Mouse (Mus musculus): ENCODE results near the gene Cpsf6. TPM values are rescaled to one million over a fixed set of nuclear protein-coding genes. Genes with fewer than 3 reads are reported as not detected.
"Not testable (repeated sequence)": the region's sequence is repeated elsewhere in the genome, so short reads cannot be mapped to it uniquely, and the experiment has no call there.

Cpsf6 gene
- polyA plus RNA-seq, 1 experiment from 2014 or later, result 223 TPM

DNA sequence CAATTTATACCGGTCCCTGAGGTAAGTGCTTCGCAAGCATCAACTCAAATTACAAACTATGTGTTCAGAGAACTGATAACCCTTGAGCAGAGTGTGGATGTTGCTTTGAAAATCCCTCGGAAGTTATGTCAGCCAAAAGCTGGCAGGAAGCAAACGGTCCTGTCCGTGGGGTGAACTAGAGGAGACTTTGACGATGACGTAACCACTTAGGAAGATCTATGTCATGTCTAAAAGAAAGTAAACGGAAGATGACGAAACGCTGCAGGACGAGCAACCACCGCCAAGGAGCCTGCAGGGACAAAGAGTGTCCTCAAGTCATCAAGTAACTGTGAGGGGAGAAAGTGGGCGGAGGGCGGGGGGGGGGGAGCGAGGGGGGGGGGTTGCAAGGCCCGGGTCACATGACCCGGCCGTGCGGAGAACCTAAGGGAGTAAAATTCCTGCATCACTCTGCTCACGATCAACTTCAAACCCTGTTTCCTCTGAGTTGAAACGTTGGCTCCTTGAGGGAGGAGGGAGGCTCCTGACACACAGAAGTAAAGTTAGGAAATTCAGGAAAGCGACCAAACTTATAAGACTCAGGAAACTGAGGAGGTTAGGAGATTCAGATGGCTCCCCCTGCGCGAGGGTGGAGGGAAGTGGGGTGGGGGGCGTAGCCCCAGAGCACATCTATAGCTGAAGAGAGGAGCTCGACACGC is 13.5 kb upstream of the Cpsf6 start:
- Histone ChIP-seq H3K27me3 (replicated peaks; ENCODE audit: low read depth, poor library complexity, severe bottlenecking) (peaks cover 17% of the 10 kb centered on the region), H3K9me3 (no peaks in the 10 kb centered on the region), H3K4me1 (peaks cover 27% of the 10 kb centered on the region), H3K36me3 (replicated peaks) (no peaks in the 10 kb centered on the region), H3K27ac (replicated peaks) (peak overlapping the region; percentile 65), H3K4me3 (peak overlapping the region; percentile 61)
- 4% methylated on average over 27 of the region's 27 CpGs for WGBS
- DNase-seq (ENCODE audit: low spot score), result peak; percentile 68

DNA sequence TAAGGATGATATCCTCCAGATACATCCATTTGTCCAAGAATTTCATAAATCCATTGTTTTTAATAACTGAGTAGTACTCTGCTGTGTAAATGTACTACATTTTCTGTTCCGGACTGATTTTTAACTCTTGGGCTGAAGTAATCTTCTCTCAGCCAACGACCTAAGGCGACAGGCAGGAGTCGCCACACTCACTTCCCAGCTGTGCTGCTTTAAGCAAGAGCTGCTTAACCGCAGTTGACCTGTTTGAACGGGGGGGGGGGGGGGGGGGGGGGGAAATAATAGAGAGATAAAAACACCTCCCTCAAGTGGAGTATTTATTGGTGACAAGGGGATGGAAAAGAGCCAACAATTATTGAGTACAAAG is 13.0 kb upstream of the Cpsf6 start:
- DNase-seq (ENCODE audit: low spot score), result no peak
- H3K36me3 ChIP-seq (replicated peaks), result no peaks in the 10 kb centered on the region
- H3K4me3 ChIP-seq, result peak overlapping the region; percentile 61
- H3K4me1 ChIP-seq, result peaks cover 23% of the 10 kb centered on the region
- H3K9me3 ChIP-seq, result no peaks in the 10 kb centered on the region
- H3K27ac ChIP-seq (replicated peaks), result 0 out of 2 replicates have a peak overlapping the region, but pooled peaks have one; percentile 65
- WGBS, result 10% methylated on average over 6 of the region's 6 CpGs
- H3K27me3 ChIP-seq (replicated peaks; ENCODE audit: low read depth, poor library complexity, severe bottlenecking), result peaks cover 17% of the 10 kb centered on the region

DNA sequence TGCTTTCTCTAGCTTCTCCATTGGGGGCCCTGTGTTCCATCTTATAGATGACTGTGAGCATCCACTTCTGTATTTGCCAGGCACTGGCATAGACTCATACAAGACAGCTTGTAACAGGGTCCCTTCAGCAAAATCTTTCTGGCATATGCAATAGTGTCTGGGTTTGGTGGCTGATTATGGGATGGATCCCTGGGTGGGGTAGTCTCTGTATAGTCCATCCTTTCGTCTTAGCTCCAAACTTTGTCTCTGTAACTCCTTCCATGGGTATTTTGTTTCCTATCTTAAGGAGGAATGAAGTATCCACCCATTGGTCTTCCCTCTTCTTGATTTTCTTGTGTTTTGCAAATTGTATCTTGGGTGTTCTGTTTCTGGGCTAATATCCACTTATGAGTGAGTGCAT is 12.6 kb upstream of the Cpsf6 start:
- H3K27me3 ChIP-seq (replicated peaks; ENCODE audit: low read depth, poor library complexity, severe bottlenecking), result peaks cover 17% of the 10 kb centered on the region
- not testable (repeated sequence) for H3K27ac ChIP-seq (replicated peaks); H3K36me3 ChIP-seq (replicated peaks); DNase-seq (ENCODE audit: low spot score); H3K9me3 ChIP-seq; H3K4me3 ChIP-seq
- 97% methylated on average over 1 of the region's 1 CpGs for WGBS
- H3K4me1 ChIP-seq, result peaks cover 23% of the 10 kb centered on the region

DNA sequence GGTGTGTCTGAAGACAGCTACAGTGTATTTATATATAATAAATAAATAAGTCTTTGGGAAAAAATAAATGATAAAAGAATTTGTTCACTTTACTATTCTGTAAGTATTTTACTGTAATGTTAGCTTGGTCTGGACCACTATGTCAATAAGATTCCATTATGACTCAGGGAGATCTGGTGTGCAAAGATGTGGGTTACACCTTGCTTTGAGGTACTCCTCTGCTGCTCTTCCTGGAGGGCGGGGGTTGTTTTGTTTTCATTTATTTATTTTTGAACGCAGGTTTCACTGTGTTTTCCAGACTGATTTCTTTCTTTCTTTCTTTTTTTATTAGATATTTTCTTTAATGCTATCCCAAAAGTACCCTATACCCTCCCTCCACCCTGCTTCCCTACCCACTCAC is 12.0 kb upstream of the Cpsf6 start:
- no peak overlapping the region for H3K4me3 ChIP-seq
- DNase-seq (ENCODE audit: low spot score), result no peak
- H3K36me3 ChIP-seq (replicated peaks), result no peaks in the 10 kb centered on the region
- 95% methylated on average over 2 of the region's 2 CpGs for WGBS
- H3K27me3 ChIP-seq (replicated peaks; ENCODE audit: low read depth, poor library complexity, severe bottlenecking), result peaks cover 17% of the 10 kb centered on the region
- no peak overlapping the region for H3K27ac ChIP-seq (replicated peaks)
- H3K4me1 ChIP-seq, result peaks cover 19% of the 10 kb centered on the region
- H3K9me3 ChIP-seq, result no peaks in the 10 kb centered on the region

DNA sequence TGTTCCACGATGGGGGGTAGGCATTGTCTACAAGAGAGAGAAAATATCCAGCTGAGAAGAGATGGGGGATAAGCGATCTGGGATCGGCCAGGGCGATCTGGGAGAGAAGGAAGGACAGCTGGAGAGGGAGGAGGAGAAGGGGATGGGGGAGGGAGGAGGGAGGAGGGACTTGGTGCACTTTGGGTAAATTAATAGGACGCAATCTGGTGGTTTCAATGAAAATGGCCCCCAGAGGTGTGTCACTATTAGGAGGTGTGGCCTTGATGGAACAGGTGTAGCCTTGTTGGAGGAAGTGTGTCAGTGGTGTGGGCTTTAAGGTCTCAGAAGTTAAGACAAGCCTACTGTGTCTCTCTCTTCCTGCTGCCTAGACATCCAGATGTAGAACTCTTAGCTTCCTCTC is 11.2 kb upstream of the Cpsf6 start:
- Histone ChIP-seq H3K27me3 (replicated peaks; ENCODE audit: low read depth, poor library complexity, severe bottlenecking) (peaks cover 17% of the 10 kb centered on the region), H3K36me3 (replicated peaks) (no peaks in the 10 kb centered on the region), H3K4me3 (no peak overlapping the region), H3K27ac (replicated peaks) (no peak overlapping the region), H3K9me3 (no peaks in the 10 kb centered on the region), H3K4me1 (peaks cover 14% of the 10 kb centered on the region)
- DNase-seq (ENCODE audit: low spot score), result no peak
- 20% methylated on average over 5 of the region's 5 CpGs for WGBS

DNA sequence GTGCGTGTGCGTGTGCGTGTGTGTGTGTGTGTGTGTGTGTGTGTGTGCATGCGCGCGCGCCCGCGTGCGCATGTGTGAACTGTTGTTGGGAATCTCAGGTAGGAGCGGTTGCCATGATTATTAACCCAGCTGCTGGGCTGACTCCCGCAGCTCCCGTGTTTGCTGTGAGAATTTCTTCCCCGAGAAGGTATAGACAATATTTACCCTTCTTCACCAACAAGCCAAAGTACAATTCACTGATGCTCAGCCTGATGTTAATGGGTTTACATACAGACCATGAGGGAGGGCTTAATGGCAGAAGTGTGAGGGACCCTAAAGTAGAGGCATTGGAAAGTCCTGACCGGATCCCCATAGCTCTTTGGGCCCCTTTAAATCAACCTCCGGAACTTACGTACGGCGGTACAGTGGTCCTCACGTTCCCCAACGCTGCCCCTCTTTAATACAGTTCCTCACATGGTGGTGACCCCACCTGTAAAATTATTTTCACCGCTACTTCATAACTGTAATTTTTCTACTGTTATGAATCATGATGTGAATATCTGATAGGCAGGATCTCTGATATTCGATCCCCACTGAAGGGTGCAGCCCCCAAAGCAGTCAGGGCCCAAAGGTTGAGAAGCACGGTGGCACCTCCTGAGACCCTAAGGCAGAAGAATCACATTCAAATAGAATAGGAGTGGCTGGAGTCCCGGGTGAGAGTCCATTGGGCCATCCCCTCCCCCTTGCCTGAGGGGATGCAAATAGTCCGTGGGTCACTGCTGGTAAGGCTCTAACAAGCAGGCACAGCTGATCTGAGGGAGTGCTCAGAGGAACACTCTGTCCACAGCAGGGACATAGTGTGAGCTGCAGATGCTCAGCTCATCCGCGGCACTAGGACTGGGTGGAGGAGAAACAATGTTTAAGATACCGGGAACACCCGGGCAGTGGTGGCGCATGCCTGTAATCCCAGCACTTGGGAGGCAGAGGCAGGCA is 10.4 kb upstream of the Cpsf6 start:
- DNase-seq (ENCODE audit: low spot score), result no peak
- Histone ChIP-seq H3K27me3 (replicated peaks; ENCODE audit: low read depth, poor library complexity, severe bottlenecking) (peaks cover 17% of the 10 kb centered on the region), H3K4me3 (no peak overlapping the region), H3K27ac (replicated peaks) (no peak overlapping the region), H3K9me3 (no peaks in the 10 kb centered on the region), H3K4me1 (peaks cover 14% of the 10 kb centered on the region), H3K36me3 (replicated peaks) (no peaks in the 10 kb centered on the region)
- 56% methylated on average over 31 of the region's 31 CpGs for WGBS

DNA sequence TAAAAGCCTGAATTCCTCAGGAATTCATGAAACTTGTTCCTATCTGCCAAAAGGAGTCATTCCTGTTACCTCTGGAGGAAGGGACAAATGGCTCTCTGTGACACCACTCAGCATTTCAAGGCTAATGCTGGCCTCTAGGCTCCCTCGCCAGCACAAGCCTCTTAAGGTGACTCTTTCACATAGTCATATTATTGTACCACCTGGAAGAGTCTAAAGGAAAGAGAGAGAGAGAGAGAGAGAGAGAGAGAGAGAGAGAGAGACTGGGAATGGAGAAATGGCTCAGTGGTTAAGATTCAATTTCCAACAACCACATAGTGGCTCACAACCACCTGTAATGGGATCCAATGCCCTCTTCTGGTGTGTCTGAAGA is 9.5 kb upstream of the Cpsf6 start:
- H3K4me1 ChIP-seq, result peaks cover 14% of the 10 kb centered on the region
- peaks cover 17% of the 10 kb centered on the region for H3K27me3 ChIP-seq (replicated peaks; ENCODE audit: low read depth, poor library complexity, severe bottlenecking)
- no peaks in the 10 kb centered on the region for H3K36me3 ChIP-seq (replicated peaks)
- H3K4me3 ChIP-seq, result no peak overlapping the region
- no peak overlapping the region for H3K27ac ChIP-seq (replicated peaks)
- no peak for DNase-seq (ENCODE audit: low spot score)
- no peaks in the 10 kb centered on the region for H3K9me3 ChIP-seq
- 61% methylated on average over 1 of the region's 1 CpGs for WGBS

DNA sequence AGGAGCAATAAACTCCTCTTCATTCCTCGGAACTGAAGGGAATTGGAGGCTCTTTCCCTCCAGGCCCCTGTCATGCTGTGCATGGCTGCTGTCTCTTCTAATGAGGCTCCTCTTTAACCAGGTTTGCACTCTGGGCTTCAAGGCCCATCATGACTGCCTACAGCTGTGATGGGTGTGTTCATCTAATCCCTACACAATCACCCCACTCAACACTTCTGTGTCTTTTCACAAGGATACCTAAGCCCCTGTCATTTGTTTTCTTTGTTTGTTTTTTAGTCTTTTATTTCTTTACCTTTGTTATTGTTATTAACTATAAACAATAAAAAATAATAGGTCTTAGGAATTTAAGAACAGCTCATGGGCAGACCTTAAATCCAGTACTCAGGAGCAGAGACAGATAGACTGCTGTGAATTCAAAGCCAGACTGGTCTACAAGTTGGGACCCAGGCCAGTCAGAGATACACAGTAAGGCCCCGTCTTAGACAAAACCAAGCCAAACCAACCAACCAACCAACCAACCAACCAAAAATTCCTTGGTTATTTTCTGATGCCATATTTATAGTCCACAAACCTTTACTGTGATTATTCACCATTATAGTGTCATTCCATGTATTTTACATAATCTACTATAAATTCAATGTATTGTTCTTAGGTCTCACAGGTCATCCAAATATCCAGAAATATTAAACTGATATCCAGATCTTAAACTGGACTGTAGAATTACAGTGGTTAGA is 9.0 kb upstream of the Cpsf6 start:
- H3K4me3 ChIP-seq, result no peak overlapping the region
- H3K9me3 ChIP-seq, result no peaks in the 10 kb centered on the region
- no peak overlapping the region for H3K27ac ChIP-seq (replicated peaks)
- H3K36me3 ChIP-seq (replicated peaks), result no peaks in the 10 kb centered on the region
- WGBS, result 55% methylated on average over 2 of the region's 2 CpGs
- peaks cover 12% of the 10 kb centered on the region for H3K4me1 ChIP-seq
- H3K27me3 ChIP-seq (replicated peaks; ENCODE audit: low read depth, poor library complexity, severe bottlenecking), result peaks cover 17% of the 10 kb centered on the region
- no peak for DNase-seq (ENCODE audit: low spot score)

DNA sequence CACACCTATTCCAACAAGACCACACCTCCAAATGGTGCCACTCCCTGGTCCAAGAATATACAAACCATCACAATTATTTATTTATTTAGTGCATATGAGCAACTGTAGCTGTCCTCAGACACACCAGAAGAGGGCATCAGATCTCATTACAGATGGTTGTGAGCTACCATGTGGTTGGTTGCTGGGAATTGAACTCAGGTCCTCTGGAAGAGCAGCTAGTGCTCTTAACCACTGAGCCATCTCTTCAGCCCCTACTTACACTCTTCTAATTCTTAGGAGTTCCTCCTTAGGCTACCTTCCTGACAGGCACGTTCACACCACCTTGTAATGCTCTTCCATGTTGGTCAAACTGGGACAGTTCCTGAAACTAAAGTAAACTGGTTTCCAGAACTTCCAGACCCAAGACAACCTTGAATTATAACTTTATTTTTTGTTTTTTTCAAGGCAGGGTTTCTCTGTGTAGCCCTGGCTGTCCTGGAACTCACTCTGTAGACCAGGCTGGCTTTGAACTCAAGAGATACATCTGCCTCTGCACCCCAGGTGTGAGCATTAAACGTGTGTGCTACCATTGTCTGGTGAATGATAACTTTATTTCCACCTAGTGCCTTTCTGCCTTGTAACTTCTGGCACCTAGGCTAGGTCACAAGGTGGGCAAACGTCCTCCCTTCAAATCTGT is 8.3 kb upstream of the Cpsf6 start:
- H3K36me3 ChIP-seq (replicated peaks); DNase-seq (ENCODE audit: low spot score); H3K9me3 ChIP-seq; H3K4me3 ChIP-seq; H3K27ac ChIP-seq (replicated peaks); H3K4me1 ChIP-seq: not testable (repeated sequence)
- peaks cover 17% of the 10 kb centered on the region for H3K27me3 ChIP-seq (replicated peaks; ENCODE audit: low read depth, poor library complexity, severe bottlenecking)
- 56% methylated on average over 3 of the region's 3 CpGs for WGBS

DNA sequence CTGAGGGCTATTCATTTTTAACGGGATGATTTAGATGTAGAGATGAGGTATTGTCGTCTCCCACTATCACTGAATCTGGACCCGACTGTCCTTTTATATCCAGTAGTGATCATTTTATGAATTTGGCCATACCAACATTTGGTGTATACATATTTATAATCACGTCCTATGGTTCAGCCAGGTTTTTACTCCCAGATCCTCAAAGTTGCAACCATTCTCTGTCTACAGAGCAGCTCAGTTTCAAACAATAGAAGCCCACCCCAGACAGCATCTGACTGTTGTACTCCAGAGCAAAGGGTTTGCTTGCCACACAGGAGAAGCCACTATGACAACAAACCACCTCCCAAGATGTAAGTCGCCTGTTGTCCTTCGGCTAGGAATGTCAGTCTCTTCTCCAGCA is 7.2 kb upstream of the Cpsf6 start:
- H3K27me3 ChIP-seq (replicated peaks; ENCODE audit: low read depth, poor library complexity, severe bottlenecking), result peaks cover 17% of the 10 kb centered on the region
- no peak overlapping the region for H3K4me3 ChIP-seq
- 84% methylated on average over 6 of the region's 6 CpGs for WGBS
- no peaks in the 10 kb centered on the region for H3K9me3 ChIP-seq
- H3K36me3 ChIP-seq (replicated peaks), result no peaks in the 10 kb centered on the region
- DNase-seq (ENCODE audit: low spot score), result no peak
- H3K27ac ChIP-seq (replicated peaks), result no peak overlapping the region
- H3K4me1 ChIP-seq, result peaks cover 3% of the 10 kb centered on the region; the same call in 1 of the 2 replicates

DNA sequence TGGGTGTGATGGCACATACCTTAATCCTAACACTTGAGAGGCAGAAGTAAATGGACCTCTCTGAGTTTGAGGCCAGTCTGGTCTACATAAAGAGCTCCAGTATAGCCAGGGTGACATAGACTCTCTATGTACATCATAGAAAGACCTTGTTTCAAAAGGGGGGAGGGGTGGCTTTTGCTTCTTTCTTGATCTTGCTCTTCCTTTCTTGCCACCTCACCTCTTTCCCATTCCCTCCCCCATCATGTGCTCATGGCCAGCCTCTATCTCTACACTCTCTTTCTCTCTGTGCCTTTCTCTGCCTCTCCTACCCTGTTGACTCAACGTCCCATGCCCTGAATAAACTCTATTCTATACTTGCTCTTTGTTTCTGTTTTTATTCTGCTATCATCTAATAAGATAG is 6.4 kb upstream of the Cpsf6 start:
- DNase-seq (ENCODE audit: low spot score), result no peak
- no peak overlapping the region for H3K4me3 ChIP-seq
- H3K36me3 ChIP-seq (replicated peaks), result no peaks in the 10 kb centered on the region
- 84% methylated on average over 1 of the region's 1 CpGs for WGBS
- H3K4me1 ChIP-seq, result peaks cover 3% of the 10 kb centered on the region; the same call in 1 of the 2 replicates
- H3K27ac ChIP-seq (replicated peaks), result no peak overlapping the region
- no peaks in the 10 kb centered on the region for H3K9me3 ChIP-seq
- H3K27me3 ChIP-seq (replicated peaks; ENCODE audit: low read depth, poor library complexity, severe bottlenecking), result peaks cover 14% of the 10 kb centered on the region

DNA sequence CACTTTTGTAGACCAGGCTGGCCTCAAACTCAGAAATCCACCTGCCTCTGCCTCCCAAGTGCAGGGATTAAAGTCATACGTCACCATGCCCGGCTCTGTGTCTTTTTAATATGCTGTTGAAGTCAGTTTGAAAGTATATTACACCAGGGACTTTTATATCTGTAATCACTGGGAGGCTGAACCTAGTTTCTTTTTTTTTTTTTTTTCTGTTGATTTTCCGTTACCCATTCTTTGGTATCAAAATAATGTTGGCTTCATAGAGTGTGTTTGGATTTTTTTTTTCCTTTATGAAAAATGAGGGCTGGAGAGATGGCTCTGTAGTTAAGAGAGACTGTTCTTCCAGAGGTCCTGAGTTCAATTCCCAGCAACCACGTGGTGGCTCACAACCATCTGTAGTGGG is 5.6 kb upstream of the Cpsf6 start:
- no peak overlapping the region for H3K4me3 ChIP-seq
- DNase-seq (ENCODE audit: low spot score), result no peak
- peaks cover 1% of the 10 kb centered on the region; the same call in 1 of the 2 replicates for H3K4me1 ChIP-seq
- no peak overlapping the region for H3K27ac ChIP-seq (replicated peaks)
- no peaks in the 10 kb centered on the region for H3K9me3 ChIP-seq
- H3K36me3 ChIP-seq (replicated peaks), result no peaks in the 10 kb centered on the region
- H3K27me3 ChIP-seq (replicated peaks; ENCODE audit: low read depth, poor library complexity, severe bottlenecking), result peaks cover 6% of the 10 kb centered on the region
- WGBS, result 85% methylated on average over 4 of the region's 4 CpGs
